Mouse (Mus musculus): ENCODE measurements around the gene Tmem80. TPM values are rescaled to one million over a fixed set of nuclear protein-coding genes. Genes with fewer than 3 reads are reported as not detected.
A peak's percentile ranks its signal among the peaks of the same experiment; 100 is the strongest.

Gene Tmem80
- total and polyA plus RNA-seq, 2 experiments from 2014 or later = 36.4 to 42.0 TPM

DNA sequence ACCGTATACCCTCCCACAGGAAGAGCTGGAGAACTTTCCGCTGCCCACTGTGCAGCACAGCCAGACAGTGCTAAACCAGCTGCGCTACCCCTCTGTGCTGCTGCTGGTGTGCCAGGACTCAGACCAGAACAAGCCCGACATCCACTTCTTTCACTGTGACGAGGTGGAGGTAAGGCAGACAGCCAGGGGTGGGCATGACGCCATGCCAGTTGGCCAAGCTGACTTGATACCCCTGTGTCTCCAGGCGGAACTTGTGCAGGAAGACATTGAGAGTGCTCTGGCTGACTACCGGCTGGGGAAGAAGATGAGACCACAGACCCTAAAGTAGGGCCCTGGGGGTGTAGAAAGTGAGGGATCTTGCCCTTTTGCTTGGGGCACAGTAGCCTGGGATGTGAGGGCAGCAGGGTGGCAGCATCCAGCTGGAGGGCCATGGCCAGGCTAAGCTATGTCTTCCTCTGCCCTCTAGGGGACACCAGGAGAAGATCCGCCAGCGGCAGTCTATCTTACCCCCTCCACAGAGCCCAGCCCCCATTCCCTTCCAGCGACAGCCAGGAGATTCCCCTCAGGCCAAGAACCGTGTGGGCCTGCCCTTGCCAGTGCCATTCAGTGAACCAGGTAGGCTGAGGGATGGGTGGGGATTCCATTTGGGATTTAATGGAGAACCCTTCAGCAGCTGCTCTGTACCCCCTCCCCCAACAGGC, 28.2 kb downstream of the Tmem80 start:
- Histone ChIP-seq H3K36me3 (ENCODE audit: insufficient read depth, low read length) (no peaks in the 10 kb centered on the region), H3K27me3 (ENCODE audit: insufficient read depth, low read length) (no peaks in the 10 kb centered on the region), H3K27ac (peak overlapping the region; percentile 32; the same call in 1 of the 2 replicates), H3K4me2 (ENCODE audit: low read depth, low read length) (no peak overlapping the region), H3K4me3 (ENCODE audit: low read length) (no peak overlapping the region), H3K9me3 (ENCODE audit: low read length) (no peaks in the 10 kb centered on the region), H3K4me1 (ENCODE audit: insufficient read depth, low read length) (peaks cover 13% of the 10 kb centered on the region), H3K9ac (replicated peaks; ENCODE audit: low read length) (no peak overlapping the region)
- TF ChIP-seq CTCF (IDR thresholded peaks at IDR 0.05; ENCODE audit: low read depth) = peak; percentile 58
- DNase-seq (ENCODE audit: low spot score) = peak; percentile 57
- ATAC-seq = peak; percentile 58
- WGBS = 32% methylated on average over 12 of the region's 12 CpGs

DNA sequence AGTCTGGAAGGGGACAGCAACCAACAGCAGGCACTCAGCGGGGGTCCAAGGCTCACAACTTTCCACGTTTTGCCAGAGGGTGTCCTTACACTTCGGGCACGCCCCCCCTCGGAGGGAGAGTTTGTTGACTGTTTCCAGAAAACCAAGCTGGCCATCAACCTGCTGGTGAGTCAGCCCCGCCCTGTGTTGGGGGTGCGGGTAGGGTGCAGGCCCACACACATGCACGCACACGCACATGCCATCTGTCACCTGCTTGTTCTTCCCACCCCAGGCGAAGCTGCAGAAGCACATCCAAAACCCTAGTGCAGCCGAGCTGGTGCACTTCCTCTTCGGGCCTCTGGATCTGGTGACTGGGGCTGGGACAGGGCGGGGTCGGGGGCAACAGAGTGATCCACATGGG, 29.4 kb downstream of the Tmem80 start:
- 69% methylated on average over 14 of the region's 14 CpGs for WGBS
- Histone ChIP-seq H3K36me3 (ENCODE audit: insufficient read depth, low read length) (no peaks in the 10 kb centered on the region), H3K27ac (no peak overlapping the region), H3K9me3 (ENCODE audit: low read length) (no peaks in the 10 kb centered on the region), H3K4me2 (ENCODE audit: low read depth, low read length) (no peak overlapping the region), H3K4me1 (ENCODE audit: insufficient read depth, low read length) (peaks cover 13% of the 10 kb centered on the region), H3K9ac (replicated peaks; ENCODE audit: low read length) (no peak overlapping the region), H3K4me3 (ENCODE audit: low read length) (no peak overlapping the region), H3K27me3 (ENCODE audit: insufficient read depth, low read length) (no peaks in the 10 kb centered on the region)
- ATAC-seq (no peak), DNase-seq (ENCODE audit: low spot score) (no peak)
- no peak for TF ChIP-seq CTCF (IDR thresholded peaks at IDR 0.05; ENCODE audit: low read depth)

DNA sequence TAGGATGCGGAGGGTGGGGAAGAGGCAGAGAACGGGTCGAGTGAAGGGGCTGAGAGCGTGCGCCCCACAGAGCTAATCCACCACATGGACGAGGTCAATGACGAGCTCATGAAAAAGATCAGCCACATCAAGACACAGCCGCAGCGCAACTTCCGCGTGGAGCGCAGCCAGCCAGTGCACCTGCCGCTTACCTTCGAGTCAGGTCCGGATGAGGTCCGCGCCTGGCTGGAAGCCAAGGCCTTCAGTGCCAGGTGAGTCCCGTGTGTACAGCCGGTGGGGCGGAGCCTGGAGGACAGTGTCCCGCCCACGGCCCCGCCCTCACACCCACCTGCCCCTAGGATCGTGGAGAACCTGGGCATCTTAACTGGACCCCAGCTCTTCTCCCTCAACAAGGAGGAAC, 34.0 kb downstream of the Tmem80 start:
- Histone ChIP-seq H3K27ac (no peak overlapping the region), H3K9ac (replicated peaks; ENCODE audit: low read length) (no peak overlapping the region), H3K9me3 (ENCODE audit: low read length) (no peaks in the 10 kb centered on the region), H3K36me3 (ENCODE audit: insufficient read depth, low read length) (no peaks in the 10 kb centered on the region), H3K4me3 (ENCODE audit: low read length) (no peak overlapping the region), H3K4me2 (ENCODE audit: low read depth, low read length) (no peak overlapping the region), H3K27me3 (ENCODE audit: insufficient read depth, low read length) (no peaks in the 10 kb centered on the region), H3K4me1 (ENCODE audit: insufficient read depth, low read length) (no peaks in the 10 kb centered on the region)
- no peak for TF ChIP-seq CTCF (IDR thresholded peaks at IDR 0.05; ENCODE audit: low read depth)
- 20% methylated on average over 24 of the region's 24 CpGs for WGBS
- DNase-seq (ENCODE audit: low spot score) (peak; percentile 8), ATAC-seq (no peak)

DNA sequence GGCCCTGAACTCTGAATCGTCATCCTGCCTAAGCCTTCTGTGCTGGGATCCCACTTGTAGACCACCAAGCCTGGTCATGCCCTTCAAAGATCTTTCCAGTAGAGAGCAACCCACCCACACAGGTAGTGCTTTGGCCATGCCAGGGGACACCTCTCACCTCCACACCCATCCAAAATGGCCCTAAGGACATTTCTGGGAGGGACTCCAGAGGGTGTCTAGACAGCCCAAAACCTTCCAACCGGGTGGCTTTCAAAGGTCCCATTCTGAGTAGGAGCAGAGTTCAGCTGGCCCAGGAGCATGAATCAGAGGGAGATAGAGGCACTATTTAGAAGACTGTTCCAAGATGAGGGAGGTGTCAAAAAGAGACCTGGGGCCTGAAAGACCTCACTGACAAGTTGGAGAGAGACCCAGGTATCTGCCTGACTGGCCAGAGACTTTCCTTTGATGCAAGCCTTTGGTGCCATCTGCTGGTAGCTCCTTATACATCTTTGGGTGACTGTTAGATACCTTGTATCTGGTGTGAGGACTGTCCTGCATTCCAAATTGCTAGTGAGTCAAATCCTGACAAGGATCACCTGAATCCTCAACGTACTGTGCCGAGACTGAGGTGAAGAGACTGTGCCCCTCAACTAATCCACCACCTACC, 35.7 kb downstream of the Tmem80 start:
- TF ChIP-seq CTCF (IDR thresholded peaks at IDR 0.05; ENCODE audit: low read depth) = peak; percentile 87
- H3K9ac ChIP-seq (replicated peaks; ENCODE audit: low read length) = no peak overlapping the region
- H3K4me2 ChIP-seq (ENCODE audit: low read depth, low read length) = no peak overlapping the region
- peak; percentile 80 for ATAC-seq
- H3K27ac ChIP-seq = no peak overlapping the region
- H3K36me3 ChIP-seq (ENCODE audit: insufficient read depth, low read length) = no peaks in the 10 kb centered on the region
- no peaks in the 10 kb centered on the region for H3K4me1 ChIP-seq (ENCODE audit: insufficient read depth, low read length)
- H3K9me3 ChIP-seq (ENCODE audit: low read length) = no peaks in the 10 kb centered on the region
- H3K27me3 ChIP-seq (ENCODE audit: insufficient read depth, low read length) = no peaks in the 10 kb centered on the region
- WGBS = 58% methylated on average over 4 of the region's 4 CpGs
- no peak overlapping the region for H3K4me3 ChIP-seq (ENCODE audit: low read length)
- peak; percentile 90 for DNase-seq (ENCODE audit: low spot score)

DNA sequence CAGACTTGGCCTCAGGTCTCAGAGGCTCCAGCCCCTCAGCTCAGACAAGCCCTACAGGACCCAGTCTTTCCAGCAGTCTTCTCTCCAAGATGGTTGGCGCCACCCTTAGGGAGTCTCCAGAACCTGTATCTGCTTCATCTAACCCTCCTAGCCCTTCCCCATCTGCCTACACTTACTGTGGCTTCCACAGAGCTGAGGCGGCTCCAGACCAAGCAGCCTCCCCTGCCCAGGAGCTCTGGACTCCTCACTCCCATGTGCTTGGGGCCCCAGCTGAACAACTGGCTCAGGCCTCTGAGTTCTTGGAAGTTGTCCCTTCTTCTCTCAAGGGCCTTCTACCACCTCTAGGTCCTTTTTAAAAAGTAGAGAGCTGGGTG, 36.2 kb downstream of the Tmem80 start:
- Histone ChIP-seq H3K4me3 (ENCODE audit: low read length) (no peak overlapping the region), H3K4me2 (ENCODE audit: low read depth, low read length) (no peak overlapping the region), H3K9ac (replicated peaks; ENCODE audit: low read length) (no peak overlapping the region), H3K9me3 (ENCODE audit: low read length) (no peaks in the 10 kb centered on the region), H3K4me1 (ENCODE audit: insufficient read depth, low read length) (no peaks in the 10 kb centered on the region), H3K27ac (no peak overlapping the region), H3K27me3 (ENCODE audit: insufficient read depth, low read length) (no peaks in the 10 kb centered on the region), H3K36me3 (ENCODE audit: insufficient read depth, low read length) (no peaks in the 10 kb centered on the region)
- peak; percentile 28 for ATAC-seq
- TF ChIP-seq CTCF (IDR thresholded peaks at IDR 0.05; ENCODE audit: low read depth) = no peak
- DNase-seq (ENCODE audit: low spot score) = no peak
- WGBS = 63% methylated on average over 2 of the region's 2 CpGs

DNA sequence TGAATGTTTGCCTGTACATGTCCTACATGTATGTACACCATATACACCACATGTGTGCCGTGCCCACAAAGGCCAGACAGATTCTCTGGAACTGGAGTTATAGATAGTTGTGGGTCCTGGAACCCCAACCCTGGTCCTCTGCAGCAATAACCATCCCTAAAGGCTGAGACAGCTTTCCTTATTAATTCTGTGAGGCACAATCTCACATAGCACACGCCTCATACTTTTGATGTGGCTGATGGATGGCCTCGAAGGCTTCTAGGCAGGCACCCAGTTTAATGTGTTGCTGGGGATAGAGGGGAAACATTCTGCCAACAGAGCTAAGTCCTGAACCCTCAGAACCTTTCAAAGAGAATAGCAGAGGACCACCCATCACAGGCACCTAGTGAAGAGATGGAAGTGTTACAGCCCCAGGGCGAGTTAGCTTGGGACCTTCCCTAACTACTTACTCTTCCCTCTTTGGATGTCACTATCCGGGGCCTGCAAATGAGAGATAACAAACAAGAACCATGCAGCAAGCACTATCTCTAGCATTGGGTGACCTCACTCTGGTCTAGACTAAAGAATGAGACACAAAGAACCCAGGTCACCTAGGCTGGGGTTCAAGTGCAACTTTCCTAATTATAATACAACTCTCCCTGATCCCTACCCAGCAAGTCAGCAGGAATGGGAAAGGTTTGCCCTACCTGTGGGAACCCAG, 37.0 kb downstream of the Tmem80 start:
- no peaks in the 10 kb centered on the region for H3K27me3 ChIP-seq (ENCODE audit: insufficient read depth, low read length)
- TF ChIP-seq CTCF (IDR thresholded peaks at IDR 0.05; ENCODE audit: low read depth) = no peak
- H3K36me3 ChIP-seq (ENCODE audit: insufficient read depth, low read length) = no peaks in the 10 kb centered on the region
- H3K27ac ChIP-seq = no peak overlapping the region
- DNase-seq (ENCODE audit: low spot score) (no peak), ATAC-seq (no peak)
- H3K9ac ChIP-seq (replicated peaks; ENCODE audit: low read length) = no peak overlapping the region
- H3K9me3 ChIP-seq (ENCODE audit: low read length) = no peaks in the 10 kb centered on the region
- H3K4me2 ChIP-seq (ENCODE audit: low read depth, low read length) = no peak overlapping the region
- no peak overlapping the region for H3K4me3 ChIP-seq (ENCODE audit: low read length)
- no peaks in the 10 kb centered on the region for H3K4me1 ChIP-seq (ENCODE audit: insufficient read depth, low read length)
- WGBS = 81% methylated on average over 5 of the region's 5 CpGs
